Mouse (Mus musculus) liver, adult 2 months (tissue): ENCODE measurements at regions not wholly inside any gene's neighbourhood (a gene's known extent, or its start where the extent isn't known, plus 50 kb on each side); places are given as distances from the start of the nearest gene placed in this dataset.

Experiments
- CTCF ChIP-seq: fragments of 200-500 bp; IDR thresholded peaks from 2 replicates; pipeline ENCODE4 v1.5.1; 2011; ENCODE audit warnings: low read depth, low read length, control low read depth
- POLR2A ChIP-seq: fragments of 200-500 bp; IDR thresholded peaks from 2 replicates; pipeline ENCODE4 v1.6.1; 2011; ENCODE audit warnings: low read length, control low read depth; ENCODE audit not compliant: insufficient read depth; ENCODE audit errors: extremely low read depth

DNA sequence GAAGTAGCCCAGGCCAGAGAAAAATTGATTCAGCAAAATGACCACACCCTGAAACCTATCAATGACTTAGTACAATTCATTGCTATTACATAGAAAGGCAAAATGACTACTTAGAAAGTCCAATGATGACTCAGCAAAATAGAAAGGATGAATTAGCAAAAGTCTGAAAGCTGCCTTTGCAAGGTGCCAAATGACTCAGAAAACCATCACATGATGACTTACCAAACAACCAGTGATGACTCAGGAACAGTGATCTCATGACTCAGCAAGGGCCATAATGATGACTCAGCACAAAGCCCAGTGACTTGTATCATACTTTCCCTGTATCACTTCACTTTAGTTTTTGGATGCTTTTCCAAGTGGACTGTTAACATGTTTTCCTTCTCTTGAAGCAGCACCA lies 535.6 kb upstream of the Camk1g start:
- TF ChIP-seq POLR2A (no peak), CTCF (no peak)
